Mouse (Mus musculus) spleen, adult 12 weeks (tissue): ENCODE results near the gene Il18rap.

Experiments
- DNase-seq: peaks from one replicate; pipeline ENCODE4 v3.0.0; 2022; ENCODE audit warnings: low spot score

Il18rap gene

DNA sequence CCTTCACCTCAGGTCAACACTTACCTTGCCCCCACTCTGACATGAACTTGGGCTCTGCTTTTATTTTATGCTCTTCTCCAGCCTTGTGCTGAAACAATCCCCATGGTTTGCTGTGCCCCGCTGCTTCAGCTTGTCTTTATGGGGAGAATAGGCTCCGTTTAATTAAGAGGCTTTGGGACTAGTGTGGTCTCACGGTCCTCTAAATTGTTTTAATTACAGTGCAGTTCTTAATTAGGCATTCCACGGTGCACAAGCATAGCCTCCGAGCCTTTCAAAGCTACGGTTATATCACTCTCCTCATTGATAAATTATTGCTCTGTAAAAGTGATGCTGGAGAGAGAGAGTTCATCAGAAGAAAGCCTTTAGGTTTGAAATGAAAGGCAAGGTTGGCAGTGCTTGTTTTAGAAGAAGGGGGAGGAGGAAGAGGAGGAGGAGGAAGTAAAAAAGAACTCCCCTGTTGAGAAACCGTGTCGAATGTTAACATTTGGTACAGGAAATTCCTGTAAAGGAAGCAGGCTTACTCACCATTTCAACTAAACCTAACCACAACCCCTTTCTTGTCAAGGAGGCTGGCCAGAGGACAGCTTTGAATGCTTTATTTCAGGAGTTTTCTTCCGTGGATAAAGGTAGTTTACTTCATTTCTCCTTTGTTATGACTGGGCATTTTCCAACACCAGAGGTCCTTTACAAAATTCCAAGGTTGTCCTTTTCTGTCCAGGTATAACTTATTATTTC lies at the start of gene Il18rap:
Il18rap (plus strand) TSS at position 512 of the 735 bp plus-strand sequence.
- DNase-seq, result no peak

DNA sequence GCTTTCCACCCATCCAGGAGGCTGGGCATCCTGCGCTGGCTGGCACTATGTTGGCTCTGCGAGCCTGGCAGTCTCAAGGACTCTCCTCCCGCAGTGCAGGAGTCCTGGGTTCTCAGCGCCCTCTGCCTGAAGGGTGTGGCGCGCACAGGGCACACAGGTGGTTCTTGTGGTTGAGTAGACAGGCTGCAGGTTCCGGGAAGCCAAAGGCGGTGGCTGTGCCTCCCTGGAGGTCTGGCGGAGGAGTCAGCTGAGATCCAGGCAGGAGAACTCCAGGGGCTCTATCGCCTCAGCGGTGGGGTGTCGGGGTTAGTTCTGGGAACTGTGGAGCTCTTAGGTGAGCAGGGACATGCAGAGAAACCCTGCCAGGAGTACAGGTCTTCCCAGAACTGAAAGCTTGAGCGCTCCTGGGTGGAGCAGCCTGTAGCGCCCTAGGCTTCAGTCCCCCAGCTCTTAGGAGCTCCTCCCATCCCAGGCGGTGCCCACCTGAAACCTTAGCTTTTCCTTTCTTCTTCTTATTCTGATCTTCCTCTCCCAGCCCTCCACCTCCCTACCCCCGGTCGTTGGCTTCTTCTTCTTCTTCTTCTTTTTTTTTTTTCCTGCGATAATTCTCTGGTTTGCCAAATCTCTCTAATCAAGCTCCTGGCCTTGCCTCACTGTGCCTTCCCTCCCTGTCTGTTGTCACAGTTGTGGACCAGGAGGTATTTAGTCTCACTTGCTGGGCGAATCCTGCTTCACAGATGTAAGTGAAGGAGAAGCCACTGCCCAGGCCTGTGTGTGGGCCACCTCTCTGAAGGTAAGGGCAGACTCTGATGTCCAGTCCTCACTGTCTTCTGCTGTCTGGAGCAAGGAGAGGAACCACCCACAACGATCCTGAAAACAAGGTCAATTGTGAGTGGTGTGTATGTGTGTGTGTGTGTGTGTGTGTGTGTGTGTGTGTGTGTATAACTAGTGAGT lies 49.4 kb upstream of the Il18rap start, which contains the start of gene Il18r1:
Il18r1 (plus strand) TSS at position 76 of the 954 bp plus-strand sequence.
- DNase-seq, result peak; percentile 15

DNA sequence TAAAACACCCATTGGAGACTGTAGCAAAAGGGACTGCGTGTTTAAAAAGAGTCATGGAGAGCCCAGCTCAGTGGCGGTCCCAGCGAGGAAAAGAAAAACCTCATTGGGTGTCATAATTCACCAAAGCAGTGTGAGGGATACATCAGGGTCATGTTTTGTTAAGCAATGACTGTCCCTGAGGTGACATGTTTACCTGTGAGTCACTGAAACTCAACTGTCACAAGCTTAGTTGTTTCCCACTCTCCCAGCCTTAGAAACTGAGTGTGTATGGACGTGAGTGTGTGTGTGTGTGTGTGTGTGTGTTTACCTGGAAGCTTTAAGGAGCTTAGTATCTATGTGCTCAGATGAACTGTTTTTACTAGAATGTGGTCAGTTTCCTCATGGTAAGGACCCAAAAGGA lies 47.9 kb upstream of the Il18rap start:
- DNase-seq, result no peak

DNA sequence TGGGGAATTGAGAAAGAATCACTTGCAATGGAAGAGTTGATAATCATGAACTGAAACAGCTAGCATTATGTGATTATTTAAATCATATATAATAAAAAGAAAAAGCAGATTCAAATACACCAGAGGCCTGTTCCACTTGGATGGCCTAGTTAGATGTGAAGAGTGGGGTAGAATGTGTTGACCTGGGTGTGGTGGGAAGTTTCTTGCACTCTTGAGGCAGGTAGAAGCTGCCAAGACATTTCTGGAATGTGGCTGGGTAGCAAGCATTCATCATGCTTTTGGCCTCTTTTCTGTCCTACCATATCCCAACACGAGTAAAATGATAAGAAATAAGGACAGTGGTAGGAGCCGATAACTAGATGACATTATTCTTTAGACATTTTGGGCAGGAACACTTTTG lies 46.4 kb upstream of the Il18rap start:
- DNase-seq, result no peak

DNA sequence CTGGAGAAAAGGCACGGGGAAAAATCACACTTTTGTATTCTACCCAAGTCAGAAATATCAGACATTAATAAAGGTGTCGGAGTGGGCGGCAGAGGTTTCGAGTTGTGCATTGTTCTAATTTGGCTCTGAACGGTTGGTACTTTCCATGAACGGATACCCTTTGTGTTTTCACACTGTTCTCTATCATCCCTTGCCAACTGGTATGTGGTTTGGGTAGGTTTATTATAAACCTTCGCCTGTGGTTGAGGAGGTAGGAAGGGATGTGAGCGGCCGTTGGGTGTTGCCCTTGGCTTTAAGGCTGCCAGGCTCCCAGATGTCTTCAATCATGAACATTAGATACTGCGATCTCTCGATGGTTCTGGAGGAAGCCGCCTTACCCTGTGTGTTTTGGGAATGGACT lies 45.3 kb upstream of the Il18rap start:
- DNase-seq, result no peak

DNA sequence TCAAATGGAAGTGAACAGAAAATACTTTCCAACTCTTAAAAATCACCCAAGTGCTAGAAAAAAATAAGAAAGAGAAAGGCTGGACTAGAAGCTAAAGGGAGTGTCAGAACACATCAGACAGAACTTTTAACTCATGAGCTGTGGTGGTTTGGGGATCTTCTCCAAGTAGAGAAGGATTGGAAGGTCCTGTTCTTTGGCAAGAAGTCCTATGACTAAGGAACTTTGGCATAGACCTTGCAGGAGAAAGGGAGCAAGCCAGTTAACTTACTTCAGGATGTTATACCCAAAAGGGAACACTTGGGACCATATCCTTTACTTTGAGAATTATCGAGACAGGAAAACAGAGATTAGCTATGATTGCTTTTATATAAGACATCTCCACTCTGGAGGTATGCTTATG lies 42.8 kb upstream of the Il18rap start:
- no peak for DNase-seq

DNA sequence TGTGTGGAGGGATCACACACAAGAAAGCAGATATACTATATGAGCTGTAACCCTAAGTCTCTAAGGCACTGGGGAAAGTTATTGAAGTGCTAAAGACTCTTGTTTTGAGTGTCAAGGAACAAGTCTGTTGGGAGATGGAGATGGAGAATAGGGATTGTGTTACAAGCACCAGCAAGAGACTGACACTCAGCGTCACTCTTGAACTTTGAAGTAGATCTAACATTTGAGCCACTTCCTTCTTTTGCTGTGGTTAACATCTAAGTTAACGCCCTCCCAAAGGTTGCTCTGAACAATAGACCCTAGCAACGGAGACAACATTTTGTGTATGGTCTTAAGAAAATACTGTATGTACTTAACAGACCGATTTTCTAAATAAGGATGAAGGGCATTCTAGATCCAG lies 41.5 kb upstream of the Il18rap start:
- no peak for DNase-seq

DNA sequence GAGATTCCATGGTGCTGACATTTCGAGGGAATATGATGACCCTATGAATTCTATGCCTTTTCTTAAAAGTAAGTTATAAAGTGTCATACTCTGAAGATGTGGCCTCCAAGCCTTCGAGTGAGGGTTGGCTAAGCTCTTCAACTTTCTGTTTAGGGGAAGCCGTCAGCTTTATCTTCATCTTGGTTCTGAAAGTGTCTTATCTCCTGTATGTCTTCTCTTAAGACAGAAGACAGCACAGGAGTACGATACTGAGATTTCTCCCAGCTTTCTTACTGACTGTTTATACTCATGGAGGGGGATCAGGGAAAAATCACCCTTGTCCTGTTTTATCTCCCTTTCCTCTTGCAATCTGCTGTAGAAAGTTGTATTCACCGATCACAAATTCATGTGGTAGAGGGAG lies 40.8 kb upstream of the Il18rap start:
- no peak for DNase-seq

DNA sequence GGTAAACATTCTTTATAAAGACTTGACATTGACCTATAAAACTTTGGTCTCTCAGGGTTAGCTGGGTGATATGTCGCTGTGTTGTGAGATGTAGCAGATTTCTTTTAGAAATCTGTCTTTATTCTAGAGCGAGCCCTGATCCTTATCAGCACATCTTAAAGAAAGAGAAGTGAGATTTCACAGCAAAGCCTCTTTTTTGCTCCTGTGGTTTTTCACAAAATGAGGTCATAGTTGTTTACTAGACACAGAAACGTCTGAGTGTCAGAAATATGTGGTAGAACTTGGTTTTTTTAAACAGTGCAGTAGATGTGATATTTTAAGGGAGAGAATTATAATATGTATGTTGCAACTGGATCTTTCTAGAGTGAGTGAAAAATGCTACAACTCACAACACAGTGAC lies 39.5 kb upstream of the Il18rap start:
- DNase-seq, result no peak

DNA sequence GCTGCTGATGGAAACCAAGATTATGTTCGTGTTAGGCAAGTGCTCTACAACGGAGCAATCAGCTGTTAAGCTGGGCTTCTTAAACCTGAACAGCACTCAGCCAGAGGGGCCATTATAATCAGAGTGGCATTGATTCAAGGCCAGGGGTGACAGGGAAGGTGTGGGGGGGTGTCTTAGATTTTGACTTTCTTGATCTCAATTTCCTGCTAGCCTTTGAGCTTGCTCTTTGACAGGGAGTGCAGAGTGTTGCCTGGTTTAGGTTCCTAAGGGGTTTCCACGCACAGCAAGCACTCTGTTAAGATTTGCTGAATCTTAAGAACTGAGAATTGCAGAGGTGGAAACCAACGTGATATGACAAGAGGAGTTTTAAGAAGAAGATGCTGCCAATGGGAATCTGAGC lies 38.4 kb upstream of the Il18rap start:
- no peak for DNase-seq

DNA sequence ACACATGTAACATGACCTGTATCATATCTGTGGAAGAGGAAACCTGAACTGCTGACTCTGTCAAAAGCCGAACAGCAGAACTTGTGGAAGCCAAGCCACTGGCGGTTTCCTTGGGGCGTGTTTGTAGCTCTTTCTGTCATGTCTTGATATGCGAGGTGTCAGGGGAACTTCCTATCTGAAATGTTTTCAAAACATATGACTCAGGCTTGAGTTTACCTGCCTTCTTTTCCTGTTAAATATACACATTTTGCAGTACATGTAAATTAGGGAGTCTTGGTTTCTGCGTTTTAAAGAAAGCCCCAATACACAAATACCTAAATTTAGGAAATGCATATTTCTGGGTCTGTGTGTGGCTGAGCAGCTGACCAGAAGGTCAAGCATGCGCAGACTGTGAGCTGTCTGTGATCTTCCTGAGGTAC lies 35.6 kb upstream of the Il18rap start:
- no peak for DNase-seq

DNA sequence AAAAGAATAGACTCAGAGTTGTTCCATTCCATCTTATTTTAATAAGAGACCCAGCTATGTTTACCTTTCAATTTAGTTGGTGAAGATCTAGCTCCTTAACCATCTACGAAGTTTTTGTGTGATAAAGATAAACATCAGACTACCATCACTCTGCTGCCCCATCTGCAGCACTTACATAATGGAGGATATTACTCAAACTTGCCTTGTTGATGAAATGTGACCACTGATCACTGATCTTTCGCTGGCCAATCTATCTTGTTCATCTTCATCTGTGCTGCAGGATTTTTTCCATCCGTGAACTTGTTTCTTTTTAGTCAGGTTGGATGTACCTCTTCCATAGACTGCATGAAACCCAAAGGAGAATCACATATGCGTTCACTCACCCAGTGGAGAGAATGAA lies 20.6 kb upstream of the Il18rap start:
- no peak for DNase-seq

DNA sequence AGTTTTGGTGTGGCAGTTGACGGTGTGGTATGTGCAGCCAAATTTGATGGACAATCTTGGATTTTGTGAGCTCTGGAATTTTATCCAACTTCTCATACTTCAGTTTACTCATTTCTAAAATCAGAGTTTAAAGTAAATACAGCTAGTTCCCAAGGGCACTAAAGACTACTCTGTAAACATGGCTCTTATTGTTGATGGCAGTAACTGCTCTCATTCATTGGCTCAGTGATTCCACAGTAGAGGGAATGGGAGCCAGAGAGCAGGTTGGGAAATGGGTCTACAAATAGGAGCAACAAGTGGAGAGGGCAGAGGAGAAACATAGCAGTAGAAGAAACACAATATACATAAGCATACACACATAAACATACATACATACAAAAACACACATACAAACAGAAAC lies 15.5 kb upstream of the Il18rap start:
- DNase-seq, result no peak

DNA sequence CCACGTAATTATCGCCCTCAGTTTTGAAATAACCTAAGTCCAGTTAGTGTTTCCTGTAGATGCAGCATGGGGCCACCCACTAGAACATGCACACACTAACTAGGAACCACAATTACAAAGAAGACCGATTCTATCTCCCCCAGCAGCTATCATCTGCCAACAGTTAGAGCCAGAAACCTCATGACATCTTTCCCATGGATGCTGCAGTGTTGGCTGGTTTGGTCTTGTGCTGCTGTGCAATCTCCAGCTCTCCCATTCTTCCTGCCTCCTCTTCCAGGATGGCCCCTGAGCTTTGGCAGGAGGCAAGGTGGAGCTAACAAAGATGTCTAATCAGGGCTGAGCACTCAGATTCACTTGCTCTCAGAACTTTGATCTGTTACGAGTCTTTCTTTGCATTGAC lies 14.0 kb upstream of the Il18rap start:
- DNase-seq, result no peak

DNA sequence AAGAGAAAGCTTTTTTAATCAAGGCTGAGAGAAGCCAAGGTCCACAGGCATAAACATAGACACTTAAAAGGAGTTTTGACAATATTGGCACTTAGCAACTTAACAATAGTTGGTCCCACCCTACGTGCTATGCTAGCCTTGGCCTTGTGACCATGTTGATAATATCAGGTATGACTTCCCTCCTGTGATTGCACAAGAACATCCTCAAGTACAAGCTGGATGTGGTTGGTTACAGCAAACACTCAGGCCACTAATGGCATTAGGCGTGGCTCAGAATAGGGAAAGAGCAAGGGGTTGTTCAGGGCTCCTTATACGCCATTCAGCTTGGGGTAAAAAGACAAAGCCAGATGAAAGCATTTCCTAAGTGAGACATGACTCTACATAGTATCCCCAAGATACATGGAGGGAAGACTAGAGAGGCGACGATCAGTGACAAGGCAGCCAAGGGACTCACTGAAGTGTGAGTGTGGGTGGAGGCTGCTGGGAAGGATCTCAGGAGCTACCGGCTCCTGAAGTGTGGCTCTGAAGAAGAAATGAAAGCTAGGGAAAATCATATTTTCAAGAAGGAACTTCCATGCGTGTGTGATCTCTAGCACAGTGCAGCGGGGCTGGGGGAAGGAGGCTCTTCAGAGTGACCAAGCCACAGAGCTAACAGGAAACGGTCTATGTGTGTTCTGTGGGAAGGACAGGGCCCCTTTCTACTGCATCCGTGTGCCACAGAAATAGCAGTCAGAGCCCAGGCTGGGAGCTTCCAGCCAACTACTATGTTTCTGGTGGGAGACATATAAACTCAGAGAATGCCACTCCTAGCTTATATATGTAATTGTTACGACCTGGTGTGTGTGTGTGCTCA lies 13.4 kb upstream of the Il18rap start:
- no peak for DNase-seq

DNA sequence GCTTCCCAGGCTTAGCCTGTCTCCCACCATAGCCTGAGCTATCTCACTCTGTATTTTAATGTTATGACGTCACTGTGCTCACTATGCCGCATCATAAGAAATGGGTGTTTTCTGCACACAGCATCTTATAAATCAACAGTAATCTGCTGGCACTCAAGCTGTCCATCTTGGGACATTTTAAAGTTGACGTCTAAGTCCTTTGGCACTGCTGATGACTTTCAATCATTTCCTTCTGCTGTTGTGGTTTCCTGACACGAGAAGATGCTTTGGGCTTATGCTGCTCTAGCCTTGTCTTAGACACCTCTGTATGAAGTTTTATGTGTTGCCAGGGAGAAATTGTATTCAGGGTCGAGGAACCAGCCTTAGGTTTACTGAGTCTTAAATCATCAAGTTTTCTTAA lies 10.6 kb upstream of the Il18rap start:
- DNase-seq, result no peak

DNA sequence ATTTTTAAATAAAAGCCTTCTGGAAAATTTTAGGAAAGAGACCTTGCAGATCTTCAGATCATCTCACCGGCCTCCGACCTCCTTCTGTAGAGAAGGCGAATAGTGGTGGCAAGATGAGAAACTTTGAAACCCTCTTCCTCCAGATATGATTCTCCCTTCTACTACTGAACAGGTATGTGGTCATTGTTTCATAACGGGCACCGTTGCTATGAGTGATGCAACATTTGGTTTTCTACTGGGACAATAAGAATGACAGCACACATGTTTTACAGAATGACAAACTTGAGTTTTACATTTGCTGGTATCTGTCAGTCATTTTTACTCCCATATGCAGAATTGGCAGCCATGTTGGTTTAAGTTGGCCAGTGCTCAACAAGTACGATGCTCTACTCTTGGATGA lies 1.2 kb downstream of the Il18rap start:
- DNase-seq, result no peak

DNA sequence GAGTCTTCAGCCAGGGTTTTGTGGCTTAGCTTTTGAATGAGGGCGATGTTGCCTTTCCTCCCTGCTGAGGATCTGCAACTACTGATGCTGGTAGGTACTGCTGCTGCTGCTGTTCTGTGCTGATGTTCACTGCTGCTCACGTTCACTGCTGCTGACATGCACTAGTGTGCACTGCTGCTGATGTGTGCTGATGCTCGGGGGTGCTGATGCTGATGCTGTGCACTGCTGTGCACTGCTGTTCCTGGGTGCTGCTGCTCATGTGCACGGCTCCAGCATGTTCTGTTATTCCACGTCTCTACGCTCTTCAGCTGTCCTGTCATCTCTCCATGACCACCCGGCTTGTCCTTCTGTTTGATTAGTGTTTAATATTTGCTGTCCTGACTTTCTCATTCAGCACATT lies 7.8 kb downstream of the Il18rap start:
- DNase-seq, result no peak

DNA sequence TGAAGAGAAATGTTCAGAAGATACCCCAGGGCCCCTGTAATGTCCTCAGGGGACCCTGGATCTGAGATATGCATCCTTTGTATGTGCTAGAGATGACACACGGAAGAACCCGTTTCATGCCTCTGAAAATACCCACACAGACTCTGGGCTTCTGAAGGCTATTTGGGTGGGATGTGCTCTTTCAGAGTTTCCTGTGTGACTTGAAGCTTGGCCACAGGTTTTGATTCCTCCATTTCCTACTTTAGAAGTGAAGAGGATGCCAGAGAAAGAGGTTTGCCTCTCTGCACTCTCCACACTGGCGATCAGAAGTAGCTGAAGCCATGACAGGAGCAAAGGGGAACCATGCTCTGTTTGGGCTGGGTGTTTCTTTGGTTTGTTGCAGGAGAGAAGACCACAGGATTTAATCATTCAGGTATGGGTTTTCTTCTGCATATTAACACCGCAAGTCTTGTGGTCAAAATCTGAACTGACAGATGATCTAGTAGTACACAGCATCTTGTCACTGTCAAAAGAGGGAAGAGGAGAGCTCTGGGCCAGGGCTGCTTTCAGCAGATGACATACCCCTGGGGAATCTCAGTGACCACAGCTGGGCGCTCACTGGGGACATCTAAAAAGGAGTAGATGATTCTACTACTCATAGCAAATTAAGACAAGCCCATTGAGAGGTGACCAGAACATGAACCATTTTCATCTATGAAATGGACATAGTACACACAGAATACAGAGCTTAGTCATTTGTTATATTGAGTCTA lies 9.0 kb downstream of the Il18rap start:
- no peak for DNase-seq

DNA sequence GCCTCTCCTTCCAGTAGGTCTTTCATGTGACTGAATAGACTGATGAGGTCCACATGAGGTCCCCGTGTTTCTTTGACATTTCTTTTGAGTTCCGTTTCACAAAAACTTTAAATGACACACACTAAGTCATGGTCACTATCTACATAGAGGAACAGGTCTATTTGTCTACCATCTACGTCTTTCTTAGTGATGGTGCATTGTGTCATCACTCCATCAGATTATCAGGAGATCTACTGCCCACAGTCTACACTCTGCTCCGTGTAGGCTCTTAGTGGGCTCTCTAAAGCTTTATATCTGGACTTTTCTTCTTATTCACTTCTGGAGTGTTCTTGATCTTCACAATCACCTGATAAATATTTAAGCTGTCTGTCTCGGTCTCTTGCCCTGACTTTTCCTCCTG lies 14.1 kb downstream of the Il18rap start:
- DNase-seq, result no peak

DNA sequence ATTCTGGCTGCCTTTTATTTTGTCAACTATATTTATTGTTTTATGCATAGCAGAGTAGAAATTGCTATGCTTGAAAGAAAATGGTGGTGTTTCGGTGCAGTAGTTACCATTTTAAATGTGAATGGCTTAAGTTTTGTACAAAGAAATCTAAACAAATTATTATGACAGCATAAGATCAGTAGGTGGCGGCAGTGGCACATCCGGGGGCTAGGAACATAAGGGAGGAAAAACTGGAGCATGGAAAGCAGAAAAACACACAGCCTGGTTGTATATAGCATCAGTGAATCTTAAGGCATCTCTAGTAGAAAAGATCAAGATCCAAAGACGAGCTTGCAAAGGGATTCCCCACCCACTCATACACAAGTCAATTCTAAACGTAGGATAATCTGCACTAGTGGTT lies 22.4 kb downstream of the Il18rap start:
- no peak for DNase-seq

DNA sequence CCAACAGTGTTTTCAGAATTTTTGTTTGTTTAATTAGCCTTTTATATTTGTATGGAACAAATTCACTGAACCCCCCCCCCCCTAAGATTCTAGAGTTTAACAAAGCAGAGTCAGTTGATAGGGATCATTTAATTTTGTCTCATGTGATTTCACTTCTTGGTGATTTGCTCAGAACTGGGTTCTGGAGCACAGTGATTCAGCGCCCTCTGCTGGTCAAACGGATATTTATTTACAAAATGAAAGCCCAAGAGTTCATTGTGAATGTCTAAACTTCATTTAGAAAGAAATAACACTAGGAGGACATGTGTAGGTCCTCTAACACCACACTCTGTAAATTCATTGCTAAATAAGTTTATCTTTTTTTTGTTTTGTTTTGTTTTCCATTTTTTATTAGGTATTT lies 29.5 kb downstream of the Il18rap start:
- DNase-seq, result no peak
